Mouse (Mus musculus): Measurements from ENCODE around the gene Sh3pxd2a. TPM values are rescaled to one million over a fixed set of nuclear protein-coding genes. Genes with fewer than 3 reads are reported as not detected.

Gene Sh3pxd2a
- polyA plus RNA-seq, 1 experiment from 2014 or later: 1.8 TPM

DNA sequence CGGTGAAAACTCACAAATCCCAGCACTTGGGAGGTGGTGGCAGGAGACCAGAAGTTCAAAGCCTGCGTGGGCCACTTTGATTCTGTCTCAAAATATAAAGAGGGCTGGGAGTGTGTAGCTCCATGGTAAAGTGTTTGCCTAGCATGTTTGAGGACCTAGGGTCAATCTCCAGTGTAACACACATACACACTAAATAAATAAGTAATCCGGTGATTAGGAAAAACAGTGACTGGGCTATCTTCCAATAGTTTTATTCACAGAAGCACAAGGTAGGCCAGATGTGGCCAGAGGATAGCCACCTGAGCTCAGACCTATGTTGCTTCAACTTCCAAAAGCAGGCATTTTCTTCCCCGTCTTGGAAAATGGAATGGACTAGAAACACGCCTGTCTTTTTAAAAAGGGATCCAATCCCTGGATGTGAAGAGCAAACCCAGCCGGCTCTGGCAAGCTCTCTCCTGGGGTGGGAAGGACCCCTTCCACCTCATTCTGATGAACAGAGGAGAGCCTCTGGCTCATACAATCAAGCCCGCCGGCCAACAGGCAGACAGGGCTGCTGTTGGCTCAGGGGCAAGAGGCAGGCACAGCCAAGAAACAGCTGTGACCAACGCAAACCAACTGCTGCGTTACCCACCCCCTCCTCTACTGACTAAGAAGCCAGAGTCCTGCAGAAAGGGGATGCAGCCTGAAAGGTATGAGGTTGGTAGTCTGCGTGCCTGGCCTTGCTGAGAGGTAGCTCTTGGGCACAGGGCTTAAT lies 140.9 kb downstream of the Sh3pxd2a start:
- Histone ChIP-seq H3K4me1 (peaks cover 62% of the 10 kb centered on the region), H3K27ac (peak overlapping the region; percentile 35; the same call in 1 of the 2 replicates), H3K4me3 (no peak overlapping the region), H3K27me3 (ENCODE audit: poor library complexity, severe bottlenecking) (no peaks in the 10 kb centered on the region; the same call in 1 of the 2 replicates), H3K36me3 (replicated peaks) (no peaks in the 10 kb centered on the region), H3K9me3 (no peaks in the 10 kb centered on the region)
- WGBS: 70% methylated on average over 11 of the region's 11 CpGs
- DNase-seq (ENCODE audit: extremely low spot score, low spot score): no peak

DNA sequence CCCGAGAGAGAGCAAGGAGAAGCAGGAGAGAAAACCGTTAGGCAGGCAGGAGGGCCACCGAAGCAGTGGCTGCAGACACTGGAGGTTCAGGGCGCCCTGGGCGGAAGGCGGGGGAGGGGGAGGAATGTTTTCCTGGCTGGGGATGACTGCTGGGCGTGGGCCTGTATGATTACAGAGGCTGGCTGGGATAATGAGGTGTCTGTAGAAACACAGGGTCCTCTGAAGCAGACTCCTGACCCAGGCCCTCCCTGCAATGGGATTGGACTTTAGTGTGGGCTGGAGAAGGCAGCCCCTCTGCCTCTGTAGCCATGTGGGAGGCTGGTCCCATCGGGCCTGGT lies 143.9 kb downstream of the Sh3pxd2a start:
- H3K4me1 ChIP-seq: peaks cover 70% of the 10 kb centered on the region

DNA sequence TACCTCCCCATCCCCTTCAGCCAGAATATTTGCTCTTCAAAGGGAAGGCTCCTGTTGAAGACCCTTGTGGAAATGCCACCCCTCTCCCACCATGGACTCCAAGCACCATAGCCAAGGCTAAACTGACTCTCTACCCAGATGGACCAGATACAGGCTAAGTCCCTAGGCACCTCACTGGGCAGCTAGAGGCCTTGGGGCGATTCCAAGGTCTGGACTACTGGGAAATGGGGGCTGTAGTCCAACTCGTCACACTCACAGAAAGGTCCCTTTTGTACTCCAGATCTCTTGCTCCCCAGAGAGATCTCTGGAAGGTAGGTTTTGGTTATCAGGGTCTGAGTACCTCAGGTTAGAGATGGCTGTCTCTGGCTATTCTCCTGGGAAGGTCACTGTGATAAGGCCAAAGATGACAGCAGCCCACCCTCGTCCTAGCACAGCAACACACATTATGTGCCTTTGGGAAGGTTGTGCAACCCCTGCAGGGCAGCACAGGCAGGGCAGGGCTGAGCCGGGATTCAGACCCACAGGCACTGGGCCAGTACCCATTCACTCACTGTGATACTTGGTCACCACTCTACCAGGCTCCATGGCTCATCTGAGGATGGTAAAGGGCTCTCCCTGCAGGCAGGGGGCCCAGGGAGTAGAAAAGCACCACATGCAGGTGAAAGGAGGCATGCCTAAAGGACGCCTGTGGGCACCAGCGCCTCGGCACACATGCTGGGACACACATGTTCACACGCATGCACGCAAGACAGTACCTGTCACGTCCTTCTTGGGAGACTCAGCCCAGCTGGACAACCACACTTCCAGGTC lies 144.5 kb downstream of the Sh3pxd2a start:
- H3K4me3 ChIP-seq: no peak overlapping the region
- H3K27ac ChIP-seq: peak overlapping the region; percentile 79
- H3K9me3 ChIP-seq: no peaks in the 10 kb centered on the region
- peaks cover 75% of the 10 kb centered on the region for H3K4me1 ChIP-seq
- DNase-seq (ENCODE audit: extremely low spot score, low spot score): no peak
- H3K27me3 ChIP-seq (ENCODE audit: poor library complexity, severe bottlenecking): peaks cover 2% of the 10 kb centered on the region; the same call in 1 of the 2 replicates
- WGBS: 60% methylated on average over 10 of the region's 10 CpGs
- H3K36me3 ChIP-seq (replicated peaks): no peaks in the 10 kb centered on the region

More for the DNA sequence above, 143.9 kb downstream of the Sh3pxd2a start:
- peaks cover 2% of the 10 kb centered on the region; the same call in 1 of the 2 replicates for H3K27me3 ChIP-seq (ENCODE audit: poor library complexity, severe bottlenecking)
- WGBS: 29% methylated on average over 8 of the region's 8 CpGs
- no peaks in the 10 kb centered on the region for H3K9me3 ChIP-seq
- H3K36me3 ChIP-seq (replicated peaks): no peaks in the 10 kb centered on the region
- no peak overlapping the region for H3K4me3 ChIP-seq
- no peak for DNase-seq (ENCODE audit: extremely low spot score, low spot score)
- H3K27ac ChIP-seq: peak overlapping the region; percentile 79

DNA sequence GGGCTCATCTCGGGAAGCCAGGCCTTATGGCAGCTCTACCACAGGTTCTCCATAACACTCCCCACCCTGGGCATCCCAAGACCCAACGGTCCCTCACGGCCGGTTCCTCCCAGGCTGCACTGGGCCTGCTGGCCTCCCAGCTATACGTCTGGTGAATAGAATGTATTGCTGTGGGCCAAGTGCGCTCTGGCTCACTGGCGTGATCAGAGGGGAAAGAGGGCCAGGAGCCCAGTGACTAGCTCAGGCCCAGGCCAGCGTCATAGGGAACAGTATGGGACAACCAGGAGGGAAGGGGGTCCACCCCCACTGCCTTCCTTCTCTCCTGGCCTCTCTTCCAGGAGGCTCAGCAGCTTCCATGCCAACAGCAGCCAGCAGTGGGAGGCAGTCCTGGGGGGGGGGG lies 145.1 kb downstream of the Sh3pxd2a start:
- peak overlapping the region; percentile 79; the same call in 1 of the 2 replicates for H3K27ac ChIP-seq
- H3K27me3 ChIP-seq (ENCODE audit: poor library complexity, severe bottlenecking): 0 out of 2 replicates have a peak, but pooled peaks cover 2% of the 10 kb centered on the region
- H3K9me3 ChIP-seq: no peaks in the 10 kb centered on the region
- no peak for DNase-seq (ENCODE audit: extremely low spot score, low spot score)
- peaks cover 82% of the 10 kb centered on the region for H3K4me1 ChIP-seq
- H3K36me3 ChIP-seq (replicated peaks): no peaks in the 10 kb centered on the region
- 86% methylated on average over 8 of the region's 8 CpGs for WGBS
- no peak overlapping the region for H3K4me3 ChIP-seq

DNA sequence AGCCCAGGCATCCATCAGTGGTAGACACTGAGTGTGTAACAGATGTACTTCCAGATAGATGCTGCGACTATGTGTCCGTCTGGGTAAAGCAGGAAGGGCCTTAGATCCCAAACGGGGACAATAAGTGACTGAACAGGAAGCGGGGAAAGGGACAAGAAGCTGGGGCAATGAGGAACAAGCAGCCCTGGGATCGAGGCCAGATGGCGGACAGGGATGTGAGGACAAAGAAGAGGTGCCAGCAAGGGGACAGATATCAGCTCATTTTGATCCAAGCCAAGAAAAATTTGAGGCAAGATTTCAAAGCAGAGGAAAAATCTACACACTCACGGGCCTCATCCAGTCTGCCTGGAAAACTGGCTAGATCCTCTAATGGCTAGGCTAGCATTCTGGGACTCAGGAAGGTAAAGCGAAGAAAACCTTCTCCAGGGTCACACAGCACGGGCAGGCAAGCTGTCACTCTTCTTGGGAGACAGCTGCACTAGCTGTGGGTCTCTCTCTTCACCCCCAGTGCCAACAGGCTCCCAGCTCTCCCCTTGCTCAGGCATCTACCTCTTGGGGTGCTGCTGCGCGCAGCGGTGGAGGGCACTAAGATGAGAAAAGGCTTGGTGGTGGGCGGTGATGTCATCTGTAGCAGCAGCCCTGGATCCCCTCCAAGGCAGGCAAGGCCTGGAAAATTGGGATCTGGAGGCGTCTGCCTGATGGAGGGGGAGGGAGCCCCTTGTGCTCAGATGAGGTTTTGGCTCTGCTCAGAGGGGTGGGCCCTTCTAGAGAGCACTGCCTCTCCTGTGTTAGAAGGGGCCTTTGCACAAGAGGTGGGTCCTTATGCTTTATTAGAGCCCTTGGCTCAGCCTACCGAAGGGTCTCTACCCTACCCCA lies 146.9 kb downstream of the Sh3pxd2a start:
- H3K36me3 ChIP-seq (replicated peaks): peaks cover 7% of the 10 kb centered on the region
- no peaks in the 10 kb centered on the region for H3K9me3 ChIP-seq
- WGBS: 69% methylated on average over 15 of the region's 15 CpGs
- DNase-seq (ENCODE audit: extremely low spot score, low spot score): no peak
- H3K4me3 ChIP-seq: no peak overlapping the region
- H3K27ac ChIP-seq: peak overlapping the region; percentile 79; the same call in 1 of the 2 replicates
- peaks cover 94% of the 10 kb centered on the region for H3K4me1 ChIP-seq
- peaks cover 9% of the 10 kb centered on the region; the same call in 1 of the 2 replicates for H3K27me3 ChIP-seq (ENCODE audit: poor library complexity, severe bottlenecking)

DNA sequence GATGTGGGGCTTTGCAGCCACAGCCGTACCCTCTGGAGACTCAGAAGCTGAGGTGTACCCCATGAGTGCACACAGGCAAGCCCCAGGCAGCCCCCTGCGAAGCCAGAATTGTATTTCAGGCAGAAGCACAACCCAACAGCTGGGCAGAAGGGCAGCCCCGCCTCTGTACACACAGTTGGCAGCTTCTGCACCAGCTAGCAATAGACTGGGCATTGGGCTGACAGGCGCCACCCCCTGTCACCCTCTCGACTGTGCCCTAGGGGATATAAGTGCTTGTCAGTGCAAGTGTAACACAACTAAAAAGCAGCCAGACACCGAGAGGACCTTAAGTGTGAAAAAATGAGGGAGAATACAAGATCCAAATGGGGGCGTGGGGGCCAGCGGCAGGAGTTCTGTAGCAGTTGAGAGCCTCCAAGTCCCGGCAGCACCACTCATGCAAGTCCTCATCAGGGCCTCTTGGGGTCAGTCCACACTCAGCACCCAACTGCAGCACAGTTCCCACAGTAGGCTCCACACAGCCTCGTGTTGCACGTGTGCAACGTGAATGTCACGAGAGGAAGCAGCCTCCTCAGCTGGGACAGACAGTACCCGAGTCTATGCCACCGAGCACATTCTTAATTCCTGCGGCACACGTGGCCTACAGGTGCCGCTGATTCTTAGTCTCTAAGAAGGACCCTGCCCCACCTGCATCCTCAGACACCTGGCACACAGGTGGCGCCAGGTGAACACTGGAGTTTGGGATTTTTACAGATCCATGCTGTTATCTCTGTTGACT lies 147.7 kb downstream of the Sh3pxd2a start:
- H3K27me3 ChIP-seq (ENCODE audit: poor library complexity, severe bottlenecking): peaks cover 9% of the 10 kb centered on the region; the same call in 1 of the 2 replicates
- 76% methylated on average over 19 of the region's 19 CpGs for WGBS
- peaks cover 100% of the 10 kb centered on the region for H3K4me1 ChIP-seq
- no peak overlapping the region for H3K27ac ChIP-seq
- H3K36me3 ChIP-seq (replicated peaks): peaks cover 13% of the 10 kb centered on the region
- no peaks in the 10 kb centered on the region for H3K9me3 ChIP-seq
- no peak for DNase-seq (ENCODE audit: extremely low spot score, low spot score)
- no peak overlapping the region for H3K4me3 ChIP-seq

DNA sequence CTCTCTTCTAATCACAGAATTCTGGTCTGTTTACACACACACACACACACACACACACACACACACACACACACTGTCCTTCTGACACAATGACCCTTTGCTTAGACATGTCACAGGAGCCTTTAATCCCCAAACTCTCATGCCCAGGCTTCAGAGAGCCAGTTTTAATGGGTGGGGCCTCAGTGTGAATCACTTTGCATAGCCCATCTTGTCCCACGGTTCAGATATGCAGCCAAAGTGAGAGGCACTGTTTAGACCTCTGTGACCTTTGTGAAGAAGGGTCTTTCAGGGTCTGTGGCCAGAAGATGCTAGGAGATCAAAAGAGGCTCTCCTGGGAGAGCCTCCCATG lies 148.3 kb downstream of the Sh3pxd2a start:
- H3K4me1 ChIP-seq: peaks cover 99% of the 10 kb centered on the region
- peaks cover 9% of the 10 kb centered on the region; the same call in 1 of the 2 replicates for H3K27me3 ChIP-seq (ENCODE audit: poor library complexity, severe bottlenecking)
- H3K4me3 ChIP-seq: no peak overlapping the region
- 32% methylated on average over 1 of the region's 1 CpGs for WGBS
- no peaks in the 10 kb centered on the region for H3K9me3 ChIP-seq
- DNase-seq (ENCODE audit: extremely low spot score, low spot score): no peak
- H3K36me3 ChIP-seq (replicated peaks): peaks cover 19% of the 10 kb centered on the region
- no peak overlapping the region for H3K27ac ChIP-seq

DNA sequence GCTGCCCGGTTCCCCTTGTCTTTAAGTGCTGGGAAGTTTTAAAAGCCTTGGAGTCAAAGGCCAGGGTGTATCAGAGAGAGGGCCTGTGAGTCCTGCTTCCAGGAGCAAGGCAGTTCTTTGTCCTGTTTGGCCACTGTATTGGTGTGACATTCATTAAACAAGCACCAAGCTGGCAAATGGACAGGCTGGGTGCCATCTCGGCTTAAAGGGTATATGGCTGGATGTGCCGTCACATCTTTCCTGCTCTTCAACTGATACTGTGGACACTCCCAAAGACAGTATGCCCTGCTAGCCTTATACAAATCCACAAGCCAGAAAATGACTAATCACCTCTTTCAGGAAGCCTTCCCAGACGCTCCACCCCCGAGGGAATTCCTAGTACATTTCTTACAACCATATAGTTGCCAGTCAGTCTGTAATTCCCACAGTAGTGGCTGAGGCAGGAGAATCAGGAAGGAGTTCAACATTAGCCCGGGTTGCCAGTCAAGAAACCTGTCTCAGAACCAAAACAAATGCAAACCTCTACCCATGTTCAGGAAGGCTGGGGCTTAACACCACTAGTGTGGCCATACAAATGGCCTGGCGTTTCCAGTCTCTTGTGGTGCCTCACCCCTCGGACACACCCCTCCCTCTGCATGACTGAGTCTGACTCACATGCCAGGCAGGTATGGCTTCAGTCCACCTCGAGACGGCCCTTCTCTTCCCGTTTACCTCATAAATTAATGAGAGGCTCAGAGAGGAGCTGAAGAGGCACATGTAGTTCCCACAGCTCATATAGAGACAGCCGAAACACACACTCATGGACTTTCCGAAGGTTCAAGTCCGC lies 148.9 kb downstream of the Sh3pxd2a start:
- H3K36me3 ChIP-seq (replicated peaks): peaks cover 24% of the 10 kb centered on the region
- peak overlapping the region; percentile 90 for H3K27ac ChIP-seq
- peaks cover 9% of the 10 kb centered on the region; the same call in 1 of the 2 replicates for H3K27me3 ChIP-seq (ENCODE audit: poor library complexity, severe bottlenecking)
- WGBS: 60% methylated on average over 14 of the region's 14 CpGs
- DNase-seq (ENCODE audit: extremely low spot score, low spot score): no peak
- no peaks in the 10 kb centered on the region for H3K9me3 ChIP-seq
- peak overlapping the region; percentile 61 for H3K4me3 ChIP-seq
- peaks cover 93% of the 10 kb centered on the region for H3K4me1 ChIP-seq

DNA sequence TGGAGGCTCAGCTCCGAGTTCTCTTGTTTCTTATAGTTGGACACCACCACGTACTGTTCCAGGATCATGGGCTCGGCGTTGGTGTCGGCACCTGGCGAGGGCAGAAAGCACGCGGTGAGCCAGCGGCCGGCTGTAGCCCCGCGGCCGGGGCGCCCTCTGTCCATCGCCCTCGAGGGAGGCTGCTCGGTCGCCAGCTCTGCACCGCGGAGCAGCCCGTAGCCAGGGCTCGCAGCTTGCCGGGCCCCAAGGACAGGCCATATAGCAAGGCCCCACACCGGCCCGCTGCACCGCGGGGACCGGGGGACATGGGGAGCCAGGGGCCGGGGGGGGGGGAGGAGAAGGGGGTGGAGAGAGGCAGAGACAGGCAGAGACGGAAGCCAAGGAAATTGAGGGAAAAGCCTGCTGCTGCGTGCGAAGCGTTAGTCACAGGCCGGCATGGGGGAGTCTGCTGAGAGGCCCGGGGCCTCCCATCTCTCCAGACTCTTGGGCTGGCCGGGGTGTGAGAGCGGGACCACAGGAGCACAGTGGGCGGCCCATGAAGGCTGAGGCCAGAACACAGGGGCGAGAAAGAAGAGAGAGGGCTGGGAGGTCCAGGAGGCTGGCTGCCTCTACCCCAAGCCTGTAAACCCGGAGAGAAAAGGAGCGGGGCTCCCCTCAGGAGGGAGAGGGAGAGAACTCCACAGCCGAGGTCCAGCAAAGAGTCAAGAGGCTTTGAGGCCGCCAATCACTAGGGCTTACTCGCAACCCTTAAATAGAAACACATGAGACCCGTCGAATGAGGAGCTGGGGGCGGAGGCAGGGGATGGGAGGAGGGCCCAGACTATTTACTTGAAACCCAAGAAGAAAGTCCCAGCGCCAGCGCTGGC lies 149.9 kb downstream of the Sh3pxd2a start:
- Histone ChIP-seq H3K9me3 (no peaks in the 10 kb centered on the region), H3K4me1 (peaks cover 83% of the 10 kb centered on the region), H3K36me3 (replicated peaks) (peaks cover 33% of the 10 kb centered on the region), H3K27ac (peak overlapping the region; percentile 90), H3K4me3 (peak overlapping the region; percentile 61), H3K27me3 (ENCODE audit: poor library complexity, severe bottlenecking) (peaks cover 9% of the 10 kb centered on the region; the same call in 1 of the 2 replicates)
- under 1% methylated on average over 48 of the region's 49 CpGs for WGBS
- DNase-seq (ENCODE audit: extremely low spot score, low spot score): peak; percentile 78

DNA sequence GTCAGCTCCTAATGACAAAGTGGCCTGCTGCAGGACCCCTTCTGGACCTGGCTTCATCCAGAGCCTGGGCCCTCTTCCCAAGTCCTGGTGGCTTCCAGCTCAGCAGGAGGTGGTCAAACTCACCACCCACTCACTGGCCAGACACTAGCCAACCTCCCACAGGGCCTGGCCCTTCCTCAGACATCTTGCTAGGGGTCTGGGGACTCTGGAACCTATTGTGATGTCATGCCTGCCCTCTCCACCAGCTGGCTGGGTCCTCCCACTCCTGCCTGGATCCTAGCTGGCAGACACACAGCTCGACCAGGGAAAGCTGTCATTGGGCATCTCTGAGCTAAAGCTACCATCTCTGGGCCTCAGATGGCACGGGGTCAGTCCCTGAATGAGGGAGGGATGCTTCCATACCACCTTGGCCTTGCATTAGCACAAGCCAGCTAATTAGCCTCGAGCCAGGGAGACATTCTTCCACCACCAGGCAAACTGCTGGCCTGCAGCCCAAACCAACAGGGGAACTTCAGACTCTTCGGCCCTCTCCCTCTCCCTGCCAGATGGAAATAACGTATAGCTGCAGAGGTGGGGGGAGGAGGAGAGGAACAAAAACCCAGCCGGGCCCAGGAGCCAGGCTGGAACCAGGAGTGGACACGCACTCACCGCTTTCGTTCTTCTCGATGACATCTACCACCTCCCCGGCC lies 150.7 kb downstream of the Sh3pxd2a start:
- no peak for DNase-seq (ENCODE audit: extremely low spot score, low spot score)
- Histone ChIP-seq H3K9me3 (no peaks in the 10 kb centered on the region), H3K27ac (peak overlapping the region; percentile 90), H3K4me3 (peak overlapping the region; percentile 61), H3K27me3 (ENCODE audit: poor library complexity, severe bottlenecking) (peaks cover 9% of the 10 kb centered on the region; the same call in 1 of the 2 replicates), H3K4me1 (peaks cover 75% of the 10 kb centered on the region), H3K36me3 (replicated peaks) (peaks cover 38% of the 10 kb centered on the region)
- WGBS: 10% methylated on average over 11 of the region's 11 CpGs

Data from forebrain, embryonic 10.5 days (tissue).